Mouse (Mus musculus) monocyte, adult 59 days (primary cell): ENCODE data around the gene Lgi1. TPM values are rescaled to one million over a fixed set of nuclear protein-coding genes. Genes with fewer than 3 reads are reported as not detected.

Experiments used
- total RNA-seq, 2 experiments: library from RNA; stranded (reverse); gene quantifications; one replicate each; pipeline ENCODE4 v1.2.4; 2023

Gene Lgi1
- total RNA-seq = not detected

GRCm38 (mm10) chr19:38264505-38265500 lies at the start of gene Lgi1:
TSS of gene Lgi1 (plus strand) at chr19:38264536.

GRCm38 (mm10) chr19:38223905-38224684 lies 40.2 kb upstream of the Lgi1 start, which contains the start of gene Fra10ac1:
TSS of gene Fra10ac1 (minus strand) at chr19:38224156.

Other genes with a start within 250 kb of the Lgi1 start
- 100 to 1,000 TPM; 103 to 109 TPM for gene Myof, start 221.0 kb upstream of the Lgi1 start, total RNA-seq
- gene Cep55, start 209.5 kb upstream of the Lgi1 start, total RNA-seq = under 1 TPM; 0.79 to 0.97 TPM
- 1 to 10 TPM; 1.3 to 1.8 TPM for gene Ffar4, start 167.5 kb upstream of the Lgi1 start, total RNA-seq
- gene Rbp4, start 139.3 kb upstream of the Lgi1 start, total RNA-seq = not detected
- gene Pde6c, start 131.8 kb upstream of the Lgi1 start, total RNA-seq = not detected
- gene Fra10ac1, start 40.4 kb upstream of the Lgi1 start, total RNA-seq = 1 to 10 TPM; 8.6 to 8.9 TPM
- under 1 TPM; 0.30 to 0.84 TPM for gene Slc35g1, start 131.4 kb downstream of the Lgi1 start, total RNA-seq
- under 1 TPM; 0.08 to 0.30 TPM for gene Plce1, start 216.6 kb downstream of the Lgi1 start, total RNA-seq